Mouse (Mus musculus) adrenal gland, adult 2 months (tissue): ENCODE measurements at regions not wholly inside any gene's neighbourhood (a gene's known extent, or its start where the extent isn't known, plus 50 kb on each side); places are given as distances from the start of the nearest gene placed in this dataset.

Source experiments
- DNase-seq: peaks from one replicate; pipeline ENCODE4 v3.0.0; 2021

- DNase-seq = no peak
Observed at GRCm38 (mm10) chr2:21908813-21909480, 318.4 kb upstream of the Myo3a start.

GRCm38 (mm10) chr2:21909481-21909966, 317.8 kb upstream of the Myo3a start:
- DNase-seq = peak; percentile 64

GRCm38 (mm10) chr2:21917804-21918690, 309.3 kb upstream of the Myo3a start:
- DNase-seq = peak; percentile 42

DNA sequence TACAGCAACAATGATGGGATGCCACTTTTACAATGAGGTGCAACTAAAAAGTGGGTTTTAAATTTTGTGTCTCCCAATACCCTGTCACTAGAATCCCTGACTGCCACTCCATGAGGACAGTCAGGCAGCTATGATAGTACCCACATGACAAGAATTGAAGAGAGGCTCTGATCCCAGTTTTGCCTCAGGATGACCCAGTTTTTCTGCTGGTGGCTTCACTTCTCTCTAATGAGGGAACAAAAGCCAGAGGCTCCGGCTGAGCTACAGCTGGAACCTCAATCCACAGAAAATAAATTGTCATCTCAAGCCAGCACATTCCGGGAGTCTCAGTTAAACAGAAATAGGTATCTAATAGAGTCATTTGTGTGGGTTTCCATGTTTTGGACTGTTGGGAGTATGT, 308.2 kb upstream of the Myo3a start:
- no peak for DNase-seq

DNA sequence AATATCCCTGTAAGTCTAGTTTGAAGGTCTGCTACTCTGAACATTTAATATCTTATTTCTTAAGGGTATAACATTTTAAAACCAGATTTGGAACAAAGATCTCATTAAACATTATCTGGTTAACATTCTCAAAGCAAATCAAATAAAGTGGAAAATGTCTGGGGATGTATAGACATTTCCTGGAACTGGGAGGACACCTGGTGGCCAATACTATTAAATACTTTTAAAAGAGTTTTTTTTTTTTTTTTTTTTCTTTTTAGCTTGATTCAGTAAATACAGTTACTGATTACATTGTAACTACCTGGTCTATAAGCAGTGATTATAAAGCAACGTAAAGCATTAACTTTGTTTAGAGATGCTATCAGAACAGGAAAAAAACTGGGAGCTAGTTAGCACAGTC, 299.6 kb upstream of the Myo3a start:
- DNase-seq = no peak

DNA sequence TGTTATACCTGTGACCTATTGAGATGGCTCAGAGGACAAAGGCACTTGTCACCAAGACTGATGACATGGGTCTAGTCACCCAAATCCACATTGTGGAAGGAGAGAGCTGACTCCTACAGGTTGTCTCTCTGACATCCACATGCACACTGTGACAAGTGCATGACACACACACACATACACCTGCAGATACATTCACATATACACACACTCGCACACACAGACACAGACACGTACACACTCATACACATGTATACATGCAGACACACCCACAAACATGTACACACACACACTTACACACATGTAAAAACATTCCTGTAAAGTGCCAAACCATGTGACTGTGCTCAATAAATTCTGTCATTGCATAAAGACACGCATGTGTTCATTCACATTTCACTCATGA, 287.3 kb upstream of the Myo3a start:
- DNase-seq = no peak

DNA sequence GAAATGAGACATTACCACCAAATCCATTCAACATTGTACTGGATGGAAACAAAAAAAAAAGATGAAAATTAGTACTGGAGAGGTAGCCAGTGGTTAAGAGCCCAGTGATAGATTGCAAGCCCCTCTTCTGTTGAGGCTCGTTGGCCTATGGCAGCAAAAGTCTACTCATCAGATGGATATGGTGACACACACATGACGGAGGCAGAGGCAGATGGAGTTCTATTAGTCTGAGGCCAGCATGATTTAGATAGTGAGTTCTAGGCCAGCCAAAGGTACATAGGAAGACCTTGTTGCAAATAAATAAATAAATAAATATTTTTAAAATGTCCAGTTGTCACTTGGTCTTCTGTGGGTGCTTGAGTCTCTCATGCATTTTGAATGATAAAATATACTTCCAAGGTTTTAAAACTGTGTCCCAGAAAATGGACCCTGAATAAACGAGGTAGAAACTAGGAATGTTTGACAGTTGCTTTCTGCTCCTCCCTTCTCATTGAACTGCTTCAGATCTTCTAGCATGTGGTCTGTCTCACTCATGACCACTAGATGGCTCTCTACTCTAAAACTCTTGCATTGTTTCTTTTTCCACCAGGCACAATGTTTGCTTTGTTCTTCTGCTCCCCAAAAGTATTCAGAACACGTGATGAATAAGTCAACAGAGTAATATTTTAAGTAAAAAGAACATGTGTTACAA, 286.4 kb upstream of the Myo3a start:
- peak; percentile 13 for DNase-seq

DNA sequence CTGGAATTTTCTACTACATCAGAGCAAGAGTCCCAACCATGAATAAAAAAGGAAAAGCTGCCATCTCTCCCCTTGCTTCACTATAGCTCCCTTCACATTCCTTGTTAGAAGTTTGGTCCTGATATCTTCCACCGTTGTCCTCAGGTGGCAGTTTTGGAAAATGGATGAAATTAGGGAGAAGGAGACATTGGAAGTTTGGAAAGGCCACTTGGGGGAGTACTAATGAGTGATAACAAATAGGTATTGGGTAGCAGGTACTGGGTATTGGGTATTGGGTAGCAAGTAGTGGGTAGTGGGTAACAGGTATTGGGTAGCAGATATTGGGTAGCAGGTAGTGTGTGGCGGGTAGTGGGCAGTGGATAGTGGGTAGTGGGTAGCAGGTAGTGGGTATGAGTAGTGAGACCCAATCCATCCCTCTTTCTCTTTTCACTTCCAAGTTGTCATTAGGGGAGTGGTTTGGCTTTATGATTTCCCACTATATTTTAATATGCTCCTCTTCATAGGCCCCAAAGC, 285.8 kb upstream of the Myo3a start:
- no peak for DNase-seq

- no peak for DNase-seq
Observed at GRCm38 (mm10) chr2:21943676-21944075, 283.6 kb upstream of the Myo3a start.

- no peak for DNase-seq
Observed at GRCm38 (mm10) chr2:21946484-21946883, 280.8 kb upstream of the Myo3a start.

- no peak for DNase-seq
Observed at GRCm38 (mm10) chr2:21951279-21951678, 276.0 kb upstream of the Myo3a start.

- no peak for DNase-seq
Observed at GRCm38 (mm10) chr2:21956112-21956963, 271.0 kb upstream of the Myo3a start.

GRCm38 (mm10) chr2:21958365-21958764, 268.9 kb upstream of the Myo3a start:
- peak; percentile 18 for DNase-seq

- no peak for DNase-seq
Observed at GRCm38 (mm10) chr2:21958802-21959201, 268.5 kb upstream of the Myo3a start.

DNA sequence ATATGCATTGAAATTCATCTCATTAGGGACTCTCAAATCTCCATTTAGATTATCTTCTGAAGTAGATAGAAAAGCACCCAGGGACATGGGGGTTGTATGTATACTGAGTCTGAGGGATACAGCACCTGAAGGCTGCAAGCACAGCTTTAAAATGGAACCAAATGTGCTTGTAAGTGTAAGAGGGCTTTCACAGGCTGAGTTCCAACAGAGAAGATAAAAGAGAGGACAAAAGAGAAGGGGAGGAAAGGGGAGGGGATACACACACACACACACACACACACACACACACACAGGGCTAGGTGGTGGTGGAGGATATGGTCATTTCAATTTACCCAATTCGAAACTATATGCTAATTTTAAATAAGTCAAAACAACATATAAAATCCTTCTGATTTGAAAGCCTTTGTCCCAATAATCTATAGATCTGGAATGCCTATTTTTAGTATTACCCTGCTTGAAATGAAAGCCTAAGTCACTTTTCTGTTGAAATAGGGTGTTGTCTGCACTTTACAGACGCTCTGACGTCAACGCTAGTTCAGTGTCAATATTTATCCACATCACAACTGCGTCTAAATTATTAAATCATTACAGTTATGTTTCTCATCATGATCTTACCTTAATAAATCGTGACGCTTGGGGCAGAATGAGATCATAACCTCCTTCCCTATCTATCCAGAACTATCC, 263.8 kb upstream of the Myo3a start:
- no peak for DNase-seq

GRCm38 (mm10) chr2:21964027-21964605, 263.2 kb upstream of the Myo3a start:
- DNase-seq = no peak

DNA sequence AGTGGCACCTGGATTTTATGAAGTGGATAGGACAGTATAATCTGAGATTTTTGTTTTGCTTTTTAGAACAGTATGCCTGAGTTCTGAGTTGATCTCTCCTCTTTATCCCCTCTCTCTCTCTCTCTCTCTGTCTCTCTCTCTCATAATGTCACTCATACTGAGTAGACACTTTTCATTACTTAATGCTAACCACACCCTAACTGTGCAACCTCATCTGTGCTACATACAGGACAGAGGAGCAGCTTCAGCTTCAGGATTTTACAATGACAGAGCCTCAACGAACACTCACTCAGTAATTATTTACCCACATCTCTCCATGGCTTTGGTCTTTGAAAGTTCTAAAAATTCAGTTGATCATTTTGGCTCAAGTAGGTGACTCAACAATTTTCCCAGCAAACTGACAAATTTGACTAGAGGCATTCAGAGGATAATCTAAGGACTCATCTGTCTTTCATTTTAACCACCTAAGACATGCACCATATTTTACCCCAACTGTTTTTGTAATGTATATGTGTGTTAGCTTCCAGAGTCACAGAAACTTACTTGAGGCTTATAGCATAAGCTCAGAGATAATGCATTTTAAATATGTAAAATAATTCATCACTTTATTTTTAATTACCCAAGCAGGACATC, 256.4 kb upstream of the Myo3a start:
- DNase-seq = no peak

DNA sequence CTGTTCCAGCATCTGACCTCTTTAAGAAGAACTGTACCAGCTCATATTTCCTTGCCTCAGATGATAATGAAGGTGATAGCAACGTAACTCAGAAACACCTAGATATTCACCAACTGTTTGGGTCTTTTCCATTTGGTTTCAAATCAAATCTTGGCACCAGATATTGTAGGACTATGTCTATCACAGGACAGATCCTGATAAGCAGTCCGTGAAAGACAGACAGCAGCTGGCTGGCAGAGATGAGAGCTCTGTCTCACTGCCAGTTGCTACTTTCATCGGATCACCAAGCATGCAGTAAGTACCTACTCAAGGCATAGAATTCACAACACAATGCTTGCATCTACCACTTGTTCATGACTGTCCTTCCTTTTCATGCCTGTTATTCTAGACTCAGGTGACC, 252.7 kb upstream of the Myo3a start:
- no peak for DNase-seq

DNA sequence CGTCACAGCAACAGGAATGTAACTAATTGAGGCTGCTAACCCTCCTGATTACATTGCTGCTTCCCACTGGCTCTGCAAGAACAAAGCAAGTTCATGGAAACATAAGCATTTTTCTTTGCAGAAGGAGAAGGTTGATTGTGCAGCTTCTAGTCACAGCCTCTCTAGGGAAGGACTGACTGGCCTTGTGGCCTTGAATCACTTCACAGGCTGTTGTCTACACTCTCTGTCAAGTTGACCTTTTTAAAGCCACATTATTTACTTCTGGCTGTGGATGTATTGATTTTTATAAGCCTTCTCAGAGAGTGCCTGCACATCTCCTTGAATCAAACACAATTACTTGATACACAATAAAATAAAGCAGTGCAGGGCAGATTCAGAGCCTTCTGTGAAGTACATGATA, 251.8 kb upstream of the Myo3a start:
- DNase-seq = peak; percentile 9

GRCm38 (mm10) chr2:21976337-21976736, 251.0 kb upstream of the Myo3a start:
- no peak for DNase-seq
